Mouse (Mus musculus) MEL (cell line): ENCODE data around the gene Tmem170. TPM values are rescaled to one million over a fixed set of nuclear protein-coding genes. Genes with fewer than 3 reads are reported as not detected.

Experiments
- DNase-seq: peaks from one replicate; pipeline ENCODE4 v3.0.0; 2011; ENCODE audit warnings: low read depth, low spot score
- H3K27ac ChIP-seq: 2 replicates; pipeline ENCODE4 v1.5.1; 2012; ENCODE audit warnings: low read depth, mild to moderate bottlenecking, control low read depth, low read length, moderate library complexity; ENCODE audit not compliant: control insufficient read depth
- H3K27me3 ChIP-seq, 2 experiments: fragments of 150-350 bp in 1 of 2; sonication (generic) in 1 of 2; 2 replicates each; pipeline ENCODE4 v1.6.1; 2012; ENCODE audit warnings: low read length in 2 of 2, mild to moderate bottlenecking in 2 of 2, improper control_type of control experiment in 1 of 2, moderate library complexity in 1 of 2; ENCODE audit not compliant: insufficient read depth in 2 of 2, control insufficient read depth in 1 of 2
- H3K36me3 ChIP-seq, 2 experiments: 2 replicates each; pipeline ENCODE4 v1.6.1; 2012 to 2014; ENCODE audit warnings: low read length in 2 of 2, improper control_type of control experiment in 1 of 2, inconsistent platforms in 1 of 2, mild to moderate bottlenecking in 1 of 2; ENCODE audit not compliant: insufficient read depth in 2 of 2, control insufficient read depth in 1 of 2
- H3K4me1 ChIP-seq, 2 experiments: fragments of 150-350 bp in 1 of 2; sonication (generic) in 1 of 2; 2 replicates each; pipeline ENCODE4 v1.6.1; 2012; ENCODE audit warnings: low read length in 2 of 2, improper control_type of control experiment in 1 of 2, mild to moderate bottlenecking in 1 of 2; ENCODE audit not compliant: insufficient read depth in 2 of 2, control insufficient read depth in 1 of 2
- H3K4me3 ChIP-seq, 2 experiments: fragments of 150-350 bp in 1 of 2; sonication (generic) in 1 of 2; 2 replicates each; pipeline ENCODE4 v1.5.1; 2012; ENCODE audit warnings: low read depth in 2 of 2, low read length in 2 of 2, mild to moderate bottlenecking in 2 of 2, moderate library complexity in 2 of 2, control low read depth in 1 of 2, improper control_type of control experiment in 1 of 2; ENCODE audit not compliant: control insufficient read depth in 1 of 2, insufficient read depth in 1 of 2
- H3K79me2 ChIP-seq: 2 replicates; pipeline ENCODE4 v1.6.1; 2012; ENCODE audit warnings: mild to moderate bottlenecking, low read length, moderate library complexity; ENCODE audit not compliant: control insufficient read depth, poor library complexity, insufficient read depth
- H3K9ac ChIP-seq: 2 replicates; pipeline ENCODE4 v1.6.1; 2012; ENCODE audit warnings: low read depth, mild to moderate bottlenecking, control low read depth, low read length, moderate library complexity; ENCODE audit not compliant: control insufficient read depth, poor library complexity, severe bottlenecking
- H3K9me3 ChIP-seq: fragments of 150-350 bp; sonication (generic); replicated peaks from 2 replicates; pipeline ENCODE4 v1.6.1; 2012; ENCODE audit warnings: mild to moderate bottlenecking, low read length, improper control_type of control experiment, moderate library complexity; ENCODE audit not compliant: insufficient read depth
- BHLHE40 ChIP-seq: IDR thresholded peaks from 2 replicates; pipeline ENCODE4 v1.6.1; 2012; ENCODE audit warnings: low read depth, mild to moderate bottlenecking, inconsistent platforms, low read length, improper control_type of control experiment, borderline replicate concordance
- CHD1 ChIP-seq: IDR thresholded peaks from 2 replicates; pipeline ENCODE4 v1.6.1; 2012; ENCODE audit warnings: low read depth, mild to moderate bottlenecking, inconsistent platforms, low read length, improper control_type of control experiment
- CHD2 ChIP-seq: IDR thresholded peaks from 2 replicates; pipeline ENCODE4 v1.6.1; 2011; ENCODE audit warnings: low read length, improper control_type of control experiment
- CTCF ChIP-seq, 3 experiments: IDR thresholded peaks in 2 of 3; conservative IDR thresholded peaks in 1 of 3; 2 replicates each; pipeline ENCODE4 v1.5.1; 2011 to 2012; ENCODE audit warnings: low read length in 3 of 3, low read depth in 2 of 3, mild to moderate bottlenecking in 2 of 3, improper control_type of control experiment in 1 of 3, inconsistent platforms in 1 of 3, mixed read lengths in 1 of 3, moderate library complexity in 1 of 3; ENCODE audit not compliant: control insufficient read depth in 1 of 3, insufficient read depth in 1 of 3, poor library complexity in 1 of 3, severe bottlenecking in 1 of 3
- ETS1 ChIP-seq: IDR thresholded peaks from 2 replicates; pipeline ENCODE4 v1.6.1; 2012; ENCODE audit warnings: low read depth, mild to moderate bottlenecking, inconsistent platforms, low read length, improper control_type of control experiment, moderate library complexity
- GABPA ChIP-seq: IDR thresholded peaks from 2 replicates; pipeline ENCODE4 v1.6.1; 2012; ENCODE audit warnings: low read depth, mild to moderate bottlenecking, inconsistent platforms, low read length, improper control_type of control experiment, moderate library complexity
- HCFC1 ChIP-seq: IDR thresholded peaks from 2 replicates; pipeline ENCODE4 v1.6.1; 2012; ENCODE audit warnings: low read depth, mild to moderate bottlenecking, inconsistent platforms, low read length, improper control_type of control experiment, moderate library complexity
- MAFK ChIP-seq: IDR thresholded peaks from 2 replicates; pipeline ENCODE4 v1.6.1; 2011; ENCODE audit warnings: low read depth, mild to moderate bottlenecking, low read length, improper control_type of control experiment, borderline replicate concordance
- MAX ChIP-seq: IDR thresholded peaks from 2 replicates; pipeline ENCODE4 v1.6.1; 2011; ENCODE audit warnings: low read length, improper control_type of control experiment
- MAZ ChIP-seq: IDR thresholded peaks from 2 replicates; pipeline ENCODE4 v1.6.1; 2012; ENCODE audit warnings: low read depth, mild to moderate bottlenecking, inconsistent platforms, low read length, improper control_type of control experiment
- MEF2A ChIP-seq: IDR thresholded peaks from 2 replicates; pipeline ENCODE4 v1.6.1; 2014; ENCODE audit warnings: low read depth, mild to moderate bottlenecking, inconsistent platforms, low read length, improper control_type of control experiment; ENCODE audit not compliant: poor library complexity, insufficient replicate concordance, severe bottlenecking; ENCODE audit errors: extremely low read depth
- MYB ChIP-seq: IDR thresholded peaks from 2 replicates; pipeline ENCODE4 v1.6.1; 2011; ENCODE audit warnings: mild to moderate bottlenecking, low read depth, low read length, improper control_type of control experiment
- NRF1 ChIP-seq: IDR thresholded peaks from 2 replicates; pipeline ENCODE4 v1.6.1; 2014; ENCODE audit warnings: low read depth, mild to moderate bottlenecking, inconsistent platforms, low read length, improper control_type of control experiment, moderate library complexity; ENCODE audit not compliant: poor library complexity, insufficient read depth, severe bottlenecking
- RAD21 ChIP-seq: IDR thresholded peaks from 2 replicates; pipeline ENCODE4 v1.6.1; 2011; ENCODE audit warnings: mild to moderate bottlenecking, low read depth, low read length, improper control_type of control experiment
- SIN3A ChIP-seq: IDR thresholded peaks from 2 replicates; pipeline ENCODE4 v1.6.1; 2012; ENCODE audit warnings: low read length, improper control_type of control experiment, inconsistent platforms
- SMC3 ChIP-seq: IDR thresholded peaks from 2 replicates; pipeline ENCODE4 v1.6.1; 2011; ENCODE audit warnings: low read depth, low read length, improper control_type of control experiment
- TAL1 ChIP-seq: IDR thresholded peaks from 2 replicates; pipeline ENCODE4 v1.6.1; 2012; ENCODE audit warnings: mild to moderate bottlenecking, inconsistent platforms, low read length, moderate library complexity, mixed read lengths
- USF1 ChIP-seq: IDR thresholded peaks from 2 replicates; pipeline ENCODE4 v1.6.1; 2014; ENCODE audit warnings: low read depth, mild to moderate bottlenecking, inconsistent platforms, low read length, improper control_type of control experiment, moderate library complexity
- USF2 ChIP-seq, 2 experiments: IDR thresholded peaks; 2 replicates each; pipeline ENCODE4 v1.6.1; 2011 to 2012; ENCODE audit warnings: improper control_type of control experiment in 2 of 2, low read length in 2 of 2, borderline replicate concordance in 1 of 2, inconsistent platforms in 1 of 2, low read depth in 1 of 2, mild to moderate bottlenecking in 1 of 2; ENCODE audit not compliant: insufficient read depth in 1 of 2
- ZC3H11A ChIP-seq: IDR thresholded peaks from 2 replicates; pipeline ENCODE4 v1.6.1; 2012; ENCODE audit warnings: low read depth, mild to moderate bottlenecking, inconsistent platforms, low read length, improper control_type of control experiment
- ZKSCAN1 ChIP-seq: IDR thresholded peaks from 2 replicates; pipeline ENCODE4 v1.6.1; 2012; ENCODE audit warnings: low read depth, mild to moderate bottlenecking, inconsistent platforms, low read length, improper control_type of control experiment, moderate library complexity
- ZNF384 ChIP-seq: IDR thresholded peaks from 2 replicates; pipeline ENCODE4 v1.6.1; 2012; ENCODE audit warnings: low read depth, mild to moderate bottlenecking, inconsistent platforms, low read length, improper control_type of control experiment
- polyA plus RNA-seq, 2 experiments: library from polyadenylated mRNA; stranded (reverse) in 1 of 2; unstranded in 1 of 2; fragments of >175 nt in 1 of 2; fragments of >200 nt in 1 of 2; gene quantifications; 2 replicates each; pipeline versions ENCODE4 v1.2.1 to v1.2.4; 2012; ENCODE audit warnings: low replicate concordance in 2 of 2, low read depth in 1 of 2; ENCODE audit not compliant: insufficient read length in 2 of 2, insufficient read depth in 1 of 2, missing spikeins in 1 of 2
- total RNA-seq: library from RNA; depleted of rRNA; stranded (reverse); fragments of 300-350 nt; gene quantifications from 2 replicates; pipeline ENCODE4 v1.2.3, GENCODE M21; 2012

Tmem170 gene
- total and polyA plus RNA-seq, 3 experiments: 2.9 to 4.6 TPM; not detected in 1

- H3K4me3 ChIP-seq: no peak overlapping the region
- DNase-seq: no peak
- H3K9me3 ChIP-seq: no peaks in the 10 kb centered on the region
- H3K36me3 ChIP-seq: peaks cover 14 to 22% of the 10 kb centered on the region in 2 experiments
- H3K27me3 ChIP-seq: no peaks in the 10 kb centered on the region
- H3K4me1 ChIP-seq: peaks cover 5 to 14% of the 10 kb centered on the region in 2 experiments
- H3K9ac ChIP-seq: no peak overlapping the region
- TF ChIP-seq RAD21 (peak; percentile 16), MAX (no peak), GABPA (no peak), ZKSCAN1 (no peak), SMC3 (peak; percentile 19; the same call in 1 of the 2 replicates), MAFK (no peak), ETS1 (no peak), MAZ (no peak), MEF2A (no peak), CHD2 (no peak), MYB (no peak), HCFC1 (no peak), BHLHE40 (no peak), CHD1 (no peak), USF1 (no peak), NRF1 (no peak), ZNF384 (no peak), TAL1 (no peak), SIN3A (no peak), CTCF (IDR thresholded peaks at IDR 0.05 in 2 of 3, conservative IDR thresholded peaks at IDR 0.05 in 1 of 3; ENCODE audit: control insufficient read depth in 1 of 3, insufficient read depth in 1 of 3, low read depth in 2 of 3, low read length in 3 of 3, poor library complexity in 1 of 3, severe bottlenecking in 1 of 3) (peak in 2 of 3 experiments; percentile 31 to 34; a peak in 4 of 6 replicates)
- no peaks in the 10 kb centered on the region for H3K79me2 ChIP-seq
- no peak overlapping the region for H3K27ac ChIP-seq
These were observed 51.3 kb downstream of the Tmem170 start for GRCm38 (mm10) chr8:111825219-111825618.

DNA sequence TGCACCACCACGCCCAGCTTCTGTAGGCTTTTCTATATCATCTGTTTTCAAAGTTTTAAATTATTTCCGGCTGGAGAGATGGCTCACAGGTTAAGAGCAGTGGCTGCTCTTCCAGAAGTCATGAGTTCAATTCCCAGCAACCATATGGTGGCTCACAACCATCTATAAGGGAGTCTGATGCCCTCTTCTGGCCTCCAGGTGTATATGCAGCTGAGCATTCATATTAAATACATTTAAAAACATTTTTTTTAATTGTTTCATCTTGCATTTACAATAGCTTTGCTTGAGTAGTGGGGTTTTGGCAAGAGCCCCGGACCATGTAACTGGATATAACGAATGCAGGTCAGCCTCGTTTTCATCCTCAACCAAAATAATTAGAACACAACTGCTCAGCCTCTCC, 52.2 kb downstream of the Tmem170 start:
- Histone ChIP-seq H3K4me3 (no peak overlapping the region), H3K79me2 (no peaks in the 10 kb centered on the region), H3K36me3 (peaks cover 15 to 18% of the 10 kb centered on the region in 2 experiments), H3K9me3 (no peaks in the 10 kb centered on the region), H3K9ac (no peak overlapping the region), H3K27ac (no peak overlapping the region), H3K4me1 (peaks cover 6 to 14% of the 10 kb centered on the region in 2 experiments), H3K27me3 (no peaks in the 10 kb centered on the region)
- TF ChIP-seq SMC3 (peak; percentile 64), MAX (no peak), USF2 (IDR thresholded peaks at IDR 0.05; ENCODE audit: borderline replicate concordance in 1 of 2, insufficient read depth in 1 of 2, low read depth in 1 of 2, low read length in 2 of 2) (no peak), ZNF384 (peak; percentile 63), RAD21 (peak; percentile 53), ZC3H11A (peak; percentile 52; the same call in 1 of the 2 replicates), CTCF (IDR thresholded peaks at IDR 0.05 in 2 of 3, conservative IDR thresholded peaks at IDR 0.05 in 1 of 3; ENCODE audit: control insufficient read depth in 1 of 3, insufficient read depth in 1 of 3, low read depth in 2 of 3, low read length in 3 of 3, poor library complexity in 1 of 3, severe bottlenecking in 1 of 3) (peak; percentile 33 to 61 (median 52))
- DNase-seq: peak; percentile 39
